Mouse (Mus musculus): ENCODE measurements around the gene Ceacam2. TPM values are rescaled to one million over a fixed set of nuclear protein-coding genes. Genes with fewer than 3 reads are reported as not detected.
"Not testable (repeated sequence)": the region's sequence is repeated elsewhere in the genome, so short reads cannot be mapped to it uniquely, and the experiment has no call there.

Gene Ceacam2
- polyA plus RNA-seq (2015; fragmentation: Nextera tagmentation; extraction: Ambion mirVana): 0.15 TPM in 1 of 2 replicates, not detected in the other

DNA sequence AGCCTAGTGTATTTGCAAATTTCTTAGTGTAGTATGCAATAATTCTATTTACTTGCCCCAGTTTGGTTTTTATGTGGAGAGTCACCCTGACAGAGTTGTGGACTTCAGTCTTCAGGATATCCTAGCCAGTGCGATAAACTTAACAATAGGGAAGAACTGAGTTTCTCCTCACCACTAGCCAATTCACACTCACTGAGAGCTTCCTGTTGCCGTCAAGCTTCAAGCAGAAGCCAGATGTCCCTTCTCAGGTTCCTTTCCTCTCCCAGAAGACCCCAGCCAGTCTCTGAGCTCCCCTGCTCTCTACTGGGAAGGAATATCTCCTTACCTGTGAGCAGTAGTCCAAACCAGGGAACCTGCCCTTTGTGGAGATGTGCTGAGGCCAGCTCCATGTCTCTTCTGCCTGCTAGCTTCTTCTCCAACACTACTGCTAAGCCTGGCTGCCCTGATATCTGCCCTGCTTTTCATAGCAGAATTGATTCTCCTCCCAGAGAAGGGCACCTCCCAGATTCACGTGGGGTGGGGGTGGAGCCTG is at the start of gene Ceacam2:
Gene Ceacam2, minus strand, starts transcription at position 482 of the 532 bp plus-strand sequence.
- H3K27me3 ChIP-seq; ATAC-seq (ENCODE audit: insufficient number of reproducible peaks, insufficient read depth, low FRiP score, low TSS enrichment, low read depth); H3K36me3 ChIP-seq; H3K27ac ChIP-seq; H3K9me3 ChIP-seq; H3K4me1 ChIP-seq; H3K4me2 ChIP-seq; H3K9ac ChIP-seq; H3K4me3 ChIP-seq: not testable (repeated sequence)
- WGBS: 62% methylated on average over 3 of the region's 3 CpGs

DNA sequence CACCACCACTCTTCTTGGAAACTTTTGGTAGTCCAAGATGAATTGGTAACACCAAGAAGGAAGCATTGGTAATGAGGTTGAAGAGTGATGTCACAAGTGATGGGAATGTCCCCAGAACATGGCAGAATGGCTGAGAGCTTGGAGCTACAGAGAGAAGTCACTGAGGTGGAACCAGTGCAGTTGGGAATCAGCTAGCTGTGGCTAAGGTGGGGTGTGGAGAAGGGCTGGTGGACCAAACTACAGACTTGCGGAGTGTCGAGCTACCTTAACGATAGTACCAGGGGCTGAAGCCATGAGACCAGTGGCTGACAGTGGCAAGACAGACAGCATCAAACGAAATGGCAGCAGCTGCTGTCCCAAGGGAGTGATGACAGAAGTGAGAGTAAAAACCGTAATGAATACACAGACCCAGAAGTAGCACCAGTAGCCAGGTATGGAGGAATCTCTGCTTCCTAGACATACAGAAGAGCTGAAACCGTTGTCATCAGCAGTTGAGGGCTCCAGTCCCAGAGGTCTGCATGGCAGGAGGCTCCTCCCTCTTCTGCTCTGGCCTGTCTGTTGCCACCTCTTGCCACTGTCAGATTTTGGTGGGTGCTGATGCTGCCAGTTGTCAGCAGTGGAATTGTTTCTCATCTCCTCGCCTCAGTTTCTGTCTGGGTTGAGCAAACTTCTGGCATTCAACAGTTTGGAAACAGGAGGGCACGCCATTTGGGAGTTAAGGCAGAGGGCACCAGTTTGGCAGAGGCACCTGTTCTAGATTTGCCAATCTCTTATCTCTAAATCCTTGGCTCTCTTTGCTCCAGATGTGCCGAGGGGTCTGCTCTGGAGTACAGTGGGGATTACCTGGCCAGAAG is 45.9 kb upstream of the Ceacam2 start:
- no peaks in the 10 kb centered on the region for H3K36me3 ChIP-seq
- WGBS: 80% methylated on average over 9 of the region's 9 CpGs
- H3K9ac ChIP-seq: no peak overlapping the region
- no peak for ATAC-seq (ENCODE audit: insufficient number of reproducible peaks, insufficient read depth, low FRiP score, low TSS enrichment, low read depth)
- H3K4me3 ChIP-seq: no peak overlapping the region
- H3K4me1 ChIP-seq: no peaks in the 10 kb centered on the region
- no peak overlapping the region for H3K4me2 ChIP-seq
- no peak overlapping the region for H3K27ac ChIP-seq
- no peaks in the 10 kb centered on the region for H3K9me3 ChIP-seq
- H3K27me3 ChIP-seq: no peaks in the 10 kb centered on the region

DNA sequence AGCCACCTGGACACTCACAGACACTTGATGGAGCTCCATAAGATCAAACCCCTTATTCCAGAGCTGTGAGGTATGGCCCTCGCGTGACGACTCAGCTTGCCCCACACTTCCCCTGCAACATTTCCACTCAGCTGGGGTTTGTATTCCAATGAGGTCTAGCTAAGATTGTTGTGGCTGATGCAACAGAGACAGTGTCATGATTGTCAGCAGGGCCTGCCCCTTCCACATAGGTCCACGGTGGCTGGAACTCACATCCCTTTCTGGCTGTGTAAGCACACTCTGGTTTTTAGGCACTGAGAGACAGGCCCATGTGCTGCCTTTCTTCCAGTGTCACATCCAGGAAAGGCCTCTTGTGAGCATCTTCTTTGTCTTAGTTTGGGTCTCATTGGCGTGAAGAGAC is 45.0 kb upstream of the Ceacam2 start:
- no peak overlapping the region for H3K4me2 ChIP-seq
- no peak overlapping the region for H3K27ac ChIP-seq
- ATAC-seq (ENCODE audit: insufficient number of reproducible peaks, insufficient read depth, low FRiP score, low TSS enrichment, low read depth): no peak
- WGBS: 78% methylated on average over 5 of the region's 5 CpGs
- H3K27me3 ChIP-seq: no peaks in the 10 kb centered on the region
- no peaks in the 10 kb centered on the region for H3K9me3 ChIP-seq
- no peak overlapping the region for H3K9ac ChIP-seq
- no peak overlapping the region for H3K4me3 ChIP-seq
- no peaks in the 10 kb centered on the region for H3K36me3 ChIP-seq
- H3K4me1 ChIP-seq: no peaks in the 10 kb centered on the region

DNA sequence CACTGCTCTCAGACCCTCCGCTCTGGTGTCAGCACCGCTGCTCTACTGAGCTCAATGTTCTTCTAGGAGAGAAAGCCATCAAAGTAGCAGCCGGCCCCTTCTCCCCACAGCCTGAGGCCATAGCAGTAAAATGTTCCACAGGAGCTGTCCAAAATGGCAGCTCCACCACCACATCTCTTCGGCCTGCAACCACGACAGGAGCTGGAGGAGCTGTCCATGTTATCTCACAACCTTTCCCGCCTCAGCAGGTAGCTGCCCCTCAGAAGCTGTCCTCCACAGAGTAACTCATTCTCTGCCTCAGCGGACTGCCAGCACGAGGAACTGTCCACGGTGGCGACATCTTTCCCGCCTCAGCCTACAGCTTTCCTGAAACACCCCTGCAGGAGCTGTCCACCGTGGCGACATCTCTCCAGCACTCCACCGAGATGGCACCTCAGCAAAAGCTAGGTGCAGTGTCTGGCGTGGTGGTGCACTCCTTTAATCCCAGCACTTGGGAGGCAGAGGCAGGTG is 42.7 kb upstream of the Ceacam2 start:
- Histone ChIP-seq H3K9ac (no peak overlapping the region), H3K4me2 (no peak overlapping the region), H3K9me3 (no peaks in the 10 kb centered on the region), H3K4me3 (no peak overlapping the region), H3K27ac (no peak overlapping the region), H3K4me1 (no peaks in the 10 kb centered on the region), H3K36me3 (no peaks in the 10 kb centered on the region), H3K27me3 (no peaks in the 10 kb centered on the region)
- ATAC-seq (ENCODE audit: insufficient number of reproducible peaks, insufficient read depth, low FRiP score, low TSS enrichment, low read depth): no peak
- WGBS: 90% methylated on average over 15 of the region's 15 CpGs

DNA sequence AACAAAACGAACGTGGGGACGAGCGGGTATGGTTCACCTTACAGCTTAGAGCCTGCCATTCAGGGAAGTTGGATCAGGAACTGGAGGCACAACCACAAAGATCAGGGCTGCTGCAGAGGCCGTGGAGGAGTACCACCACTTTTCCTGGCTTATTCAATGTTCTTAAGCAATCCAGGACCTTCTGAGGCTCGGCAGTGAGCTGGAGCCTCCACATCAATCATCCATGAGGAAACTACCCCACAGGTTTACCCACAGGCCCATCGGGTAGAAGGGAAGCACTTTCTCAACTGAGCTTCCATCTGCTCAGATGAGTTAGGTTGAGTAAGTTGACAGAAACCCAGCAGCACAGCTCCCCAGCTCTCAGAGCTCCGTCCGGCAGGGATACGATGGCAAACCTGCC is 39.8 kb upstream of the Ceacam2 start:
- 0 out of 2 replicates have a peak, but pooled peaks cover 5% of the 10 kb centered on the region for H3K4me1 ChIP-seq
- no peak overlapping the region for H3K27ac ChIP-seq
- WGBS: 82% methylated on average over 10 of the region's 10 CpGs
- ATAC-seq (ENCODE audit: insufficient number of reproducible peaks, insufficient read depth, low FRiP score, low TSS enrichment, low read depth): no peak
- no peaks in the 10 kb centered on the region for H3K36me3 ChIP-seq
- no peaks in the 10 kb centered on the region for H3K9me3 ChIP-seq
- no peak overlapping the region for H3K9ac ChIP-seq
- H3K4me2 ChIP-seq: no peak overlapping the region
- peaks cover 6% of the 10 kb centered on the region for H3K27me3 ChIP-seq
- H3K4me3 ChIP-seq: no peak overlapping the region

DNA sequence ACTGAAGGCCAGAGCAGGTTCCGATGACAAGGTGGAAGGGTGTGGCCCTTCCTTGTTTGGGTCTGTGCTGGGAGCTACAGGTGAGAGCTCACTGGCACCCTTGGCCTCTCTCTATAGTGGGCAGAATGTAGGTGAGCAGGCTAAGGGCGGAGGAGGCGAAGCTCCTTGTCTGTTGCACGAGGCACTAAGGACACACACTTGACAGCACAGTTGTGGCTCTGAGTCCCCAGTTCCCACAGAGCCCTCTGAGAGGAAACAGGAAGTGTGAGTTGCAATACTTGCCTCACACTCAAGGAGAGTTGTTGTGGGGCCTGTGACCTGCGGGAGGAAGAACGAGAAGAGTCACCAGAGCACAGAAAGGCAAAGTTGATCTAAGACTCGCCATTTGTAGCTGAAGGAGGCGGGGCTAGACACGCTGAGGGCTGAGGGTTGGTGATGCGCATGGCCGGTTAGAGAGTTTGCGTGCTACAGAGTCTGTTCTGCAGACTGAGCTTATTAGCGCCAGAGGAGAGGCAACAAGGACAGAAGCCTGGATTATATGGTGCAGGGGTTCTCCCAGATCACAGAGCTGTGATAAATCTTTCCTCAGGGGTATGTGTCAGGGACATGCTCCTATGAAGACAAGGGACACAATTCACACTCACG is 37.3 kb upstream of the Ceacam2 start:
- not testable (repeated sequence) for H3K4me1 ChIP-seq; H3K4me2 ChIP-seq; H3K36me3 ChIP-seq; H3K4me3 ChIP-seq; ATAC-seq (ENCODE audit: insufficient number of reproducible peaks, insufficient read depth, low FRiP score, low TSS enrichment, low read depth); H3K27me3 ChIP-seq; H3K9ac ChIP-seq; H3K9me3 ChIP-seq
- peak overlapping the region; percentile 80 for H3K27ac ChIP-seq
- WGBS: 73% methylated on average over 13 of the region's 14 CpGs

DNA sequence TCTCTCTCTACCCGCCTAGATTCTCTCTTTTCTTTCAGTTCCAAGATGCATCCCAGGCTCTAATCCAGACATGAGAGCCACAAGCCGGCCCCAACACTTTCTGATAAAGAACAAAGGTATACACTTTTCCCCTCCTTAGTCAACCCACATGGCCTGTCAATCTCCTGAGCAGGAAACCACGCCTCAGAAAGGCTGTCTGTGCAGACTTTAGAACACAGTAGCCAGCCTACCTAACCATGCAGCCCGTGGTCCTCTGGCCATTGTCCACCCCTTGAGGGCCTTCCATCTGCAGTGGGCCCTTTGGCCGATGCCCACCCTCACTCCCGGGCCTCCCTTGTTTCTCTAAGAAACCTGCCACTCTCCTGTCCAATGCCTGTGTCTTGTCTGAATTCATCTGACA is 36.7 kb upstream of the Ceacam2 start:
- ATAC-seq (ENCODE audit: insufficient number of reproducible peaks, insufficient read depth, low FRiP score, low TSS enrichment, low read depth): peak; percentile 37; the same call in 1 of the 2 replicates
- not testable (repeated sequence) for H3K9me3 ChIP-seq, H3K27me3 ChIP-seq, H3K36me3 ChIP-seq, H3K4me3 ChIP-seq, H3K9ac ChIP-seq, H3K4me1 ChIP-seq, H3K4me2 ChIP-seq
- 32% methylated on average over 6 of the region's 6 CpGs for WGBS
- peak overlapping the region; percentile 80 for H3K27ac ChIP-seq

DNA sequence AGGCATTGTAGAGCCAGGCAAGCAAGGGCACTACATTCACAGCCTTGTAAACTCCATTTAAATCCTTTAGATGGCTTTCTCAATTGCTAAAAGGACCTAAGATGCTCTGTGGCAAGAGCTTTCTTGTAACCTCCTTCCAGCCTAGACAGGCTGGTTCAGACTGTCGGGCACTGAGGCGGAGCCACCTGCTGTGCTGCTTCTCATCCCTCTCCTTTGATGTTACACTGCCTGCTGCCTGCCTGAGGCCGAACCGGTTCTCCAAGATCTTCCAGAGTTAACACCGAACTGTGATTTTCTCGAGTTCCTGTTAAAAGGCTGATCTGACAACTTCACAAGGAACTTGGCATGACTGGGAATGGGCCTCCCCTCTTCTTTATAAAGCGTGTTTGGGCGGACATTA is 36.2 kb upstream of the Ceacam2 start:
- Histone ChIP-seq H3K9me3 (no peaks in the 10 kb centered on the region), H3K27me3 (peaks cover 6% of the 10 kb centered on the region), H3K27ac (peak overlapping the region; percentile 80), H3K9ac (no peak overlapping the region), H3K4me2 (no peak overlapping the region), H3K4me3 (no peak overlapping the region), H3K4me1 (0 out of 2 replicates have a peak, but pooled peaks cover 5% of the 10 kb centered on the region), H3K36me3 (no peaks in the 10 kb centered on the region)
- peak; percentile 79; the same call in 1 of the 2 replicates for ATAC-seq (ENCODE audit: insufficient number of reproducible peaks, insufficient read depth, low FRiP score, low TSS enrichment, low read depth)
- WGBS: 13% methylated on average over 8 of the region's 8 CpGs

DNA sequence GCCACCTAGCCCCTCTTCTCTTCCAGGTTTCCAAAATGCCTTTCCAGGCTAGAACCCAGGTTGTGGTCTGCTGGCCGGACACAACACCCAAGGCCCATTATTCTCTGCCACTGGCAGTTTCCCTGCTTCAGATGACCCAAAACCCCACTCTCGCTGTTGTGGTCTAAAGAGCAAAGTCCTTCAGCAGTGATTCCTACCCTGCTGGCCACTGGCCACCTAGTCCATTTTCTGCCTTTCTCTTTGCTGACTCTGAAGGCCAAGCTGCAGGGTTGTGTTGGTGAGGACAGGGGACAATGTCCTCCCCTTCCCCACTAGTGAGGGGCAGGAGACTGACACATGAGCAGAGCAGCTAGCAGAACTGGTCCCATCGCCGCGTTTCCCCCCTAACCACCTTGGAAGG is 35.4 kb upstream of the Ceacam2 start:
- H3K27me3 ChIP-seq: peaks cover 6% of the 10 kb centered on the region
- peak overlapping the region; percentile 79 for H3K27ac ChIP-seq
- H3K9ac ChIP-seq: no peak overlapping the region
- 0 out of 2 replicates have a peak, but pooled peaks cover 5% of the 10 kb centered on the region for H3K4me1 ChIP-seq
- H3K4me3 ChIP-seq: no peak overlapping the region
- H3K9me3 ChIP-seq: no peaks in the 10 kb centered on the region
- 68% methylated on average over 5 of the region's 5 CpGs for WGBS
- H3K36me3 ChIP-seq: no peaks in the 10 kb centered on the region
- no peak overlapping the region for H3K4me2 ChIP-seq
- no peak for ATAC-seq (ENCODE audit: insufficient number of reproducible peaks, insufficient read depth, low FRiP score, low TSS enrichment, low read depth)

DNA sequence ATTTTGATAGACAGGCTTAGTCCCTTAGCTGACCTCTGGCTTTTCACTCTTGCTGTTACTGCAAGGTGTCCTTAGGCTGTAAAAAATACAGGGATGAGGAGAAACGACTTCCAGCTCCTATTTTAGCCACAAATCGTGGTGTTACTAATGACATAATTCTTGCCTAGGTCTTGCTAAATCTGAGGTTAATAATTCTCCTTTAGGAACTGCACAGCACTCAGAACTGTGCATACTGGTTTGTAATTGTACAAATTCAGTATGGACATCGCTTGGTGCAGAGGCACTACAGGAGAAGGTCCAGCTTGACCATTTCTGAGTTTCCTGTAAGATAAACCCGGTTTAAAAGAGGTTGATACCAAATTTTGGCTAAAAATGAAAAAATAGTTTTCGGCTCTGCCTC is 34.1 kb upstream of the Ceacam2 start:
- H3K4me3 ChIP-seq; H3K9me3 ChIP-seq; H3K9ac ChIP-seq; H3K27ac ChIP-seq; ATAC-seq (ENCODE audit: insufficient number of reproducible peaks, insufficient read depth, low FRiP score, low TSS enrichment, low read depth); H3K27me3 ChIP-seq; H3K4me2 ChIP-seq; H3K36me3 ChIP-seq; H3K4me1 ChIP-seq: not testable (repeated sequence)
- 65% methylated on average over 5 of the region's 5 CpGs for WGBS

DNA sequence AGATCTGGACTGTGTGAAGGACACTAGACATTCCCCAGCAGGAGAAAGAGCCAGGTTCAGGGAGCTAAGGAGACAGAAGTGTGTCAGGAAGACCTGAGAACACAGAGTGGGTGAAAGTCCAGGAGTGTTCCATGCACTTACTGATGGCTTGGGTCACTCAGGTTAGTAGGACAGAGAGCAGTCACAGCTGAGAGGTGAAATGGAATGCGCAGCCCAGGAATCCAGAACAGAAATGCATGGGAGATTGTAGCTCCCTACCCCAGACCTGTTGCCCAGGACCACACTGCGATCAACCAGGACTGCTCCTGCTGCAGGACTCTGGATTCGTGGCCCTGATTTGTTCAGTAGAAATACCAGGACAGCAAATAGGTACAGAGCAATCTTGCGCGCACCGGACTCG is 29.1 kb upstream of the Ceacam2 start:
- H3K4me2 ChIP-seq: no peak overlapping the region
- no peak for ATAC-seq (ENCODE audit: insufficient number of reproducible peaks, insufficient read depth, low FRiP score, low TSS enrichment, low read depth)
- H3K36me3 ChIP-seq: no peaks in the 10 kb centered on the region
- H3K27me3 ChIP-seq: no peaks in the 10 kb centered on the region
- no peak overlapping the region for H3K9ac ChIP-seq
- H3K9me3 ChIP-seq: peaks cover 9% of the 10 kb centered on the region; the same call in 1 of the 2 replicates
- no peak overlapping the region for H3K4me3 ChIP-seq
- no peaks in the 10 kb centered on the region for H3K4me1 ChIP-seq
- H3K27ac ChIP-seq: no peak overlapping the region
- 92% methylated on average over 7 of the region's 7 CpGs for WGBS
